Comparison of ENCODE assay signal across 11 mouse cellular contexts in genomic region chr1:14000605-14001395, GRCm38 (mm10).
A peak's percentile ranks its signal among the peaks of the same experiment; 100 is the strongest.
DNase-seq lines count a peak whose midpoint lies in the region; ATAC-seq and TF ChIP-seq lines count a peak whose summit lies in the region.
"Had no signal": no experiment of that assay in that cellular context is flagged by ENCODE, and none has a peak within 500 bp of the region (broad histone marks: within the 10 kb centered on the region; RNA-seq: fewer than 3 reads in every experiment).

No protein-coding gene starts in this region.

- H3K9me3 ChIP-seq in hindbrain, embryonic 16.5 days (ENCODE audit: control insufficient read depth, low read length), result no peaks in the 10 kb centered on the region
- no peaks in the 10 kb centered on the region for H3K9me3 ChIP-seq in hindbrain, embryonic 10.5 days
- H3K9me3 ChIP-seq: embryonic facial prominence, embryonic 15.5 days; intestine, embryonic 15.5 days; midbrain, embryonic 15.5 days had no signal

- DNase-seq in hindbrain, embryonic 10.5 days (ENCODE audit: low spot score), result no peak
- DNase-seq in ZHBTc4 (ENCODE audit: low read depth, low spot score), result peak; percentile 66
- DNase-seq in cerebellum, adult 18-20 months, result peak; percentile 17 to 31
- DNase-seq in fat pad, adult 2 months (ENCODE audit: extremely low read depth, low read depth, low spot score), result peak; percentile 95
- no peak for DNase-seq in layer of hippocampus, adult 2 months (ENCODE audit: low spot score in 2 of 2)
- DNase-seq in heart, adult 8-10 months (ENCODE audit: low spot score), result no peak

- no peaks in the 10 kb centered on the region for H3K27me3 ChIP-seq in hindbrain, embryonic 16.5 days (replicated peaks; ENCODE audit: control insufficient read depth, insufficient read depth, low read length)
- H3K27me3 ChIP-seq in hindbrain, embryonic 10.5 days (ENCODE audit: insufficient read depth, poor library complexity, severe bottlenecking), result no peaks in the 10 kb centered on the region
- H3K27me3 ChIP-seq: embryonic facial prominence, embryonic 15.5 days; intestine, embryonic 15.5 days; midbrain, embryonic 15.5 days had no signal

- WGBS in hindbrain, embryonic 16.5 days, result 62% methylated on average over 3 of the region's 3 CpGs
- WGBS in hindbrain, embryonic 10.5 days, result 71% methylated on average over 3 of the region's 3 CpGs

- TF ChIP-seq CTCF in layer of hippocampus, adult 2 months (conservative IDR thresholded peaks at IDR 0.05), result no peak

- peak; percentile 60; the same call in 1 of the 2 replicates for ATAC-seq in hindbrain, embryonic 16.5 days
- ATAC-seq: intestine, embryonic 15.5 days; midbrain, embryonic 15.5 days had no signal

- H3K4me3 ChIP-seq in hindbrain, embryonic 16.5 days (ENCODE audit: low read length), result no peak overlapping the region
- H3K4me3 ChIP-seq in hindbrain, embryonic 10.5 days, result no peak overlapping the region
- no peak overlapping the region for H3K4me3 ChIP-seq in layer of hippocampus, adult 2 months
- H3K4me3 ChIP-seq: embryonic facial prominence, embryonic 15.5 days; intestine, embryonic 15.5 days; midbrain, embryonic 15.5 days had no signal

- no peak overlapping the region for H3K9ac ChIP-seq in hindbrain, embryonic 16.5 days (ENCODE audit: low read depth, low read length)
- H3K9ac ChIP-seq: embryonic facial prominence, embryonic 15.5 days; intestine, embryonic 15.5 days; midbrain, embryonic 15.5 days had no signal

- H3K4me2 ChIP-seq in hindbrain, embryonic 16.5 days (ENCODE audit: low read length), result no peak overlapping the region
- H3K4me2 ChIP-seq: embryonic facial prominence, embryonic 15.5 days; intestine, embryonic 15.5 days; midbrain, embryonic 15.5 days had no signal

- no peaks in the 10 kb centered on the region for H3K36me3 ChIP-seq in hindbrain, embryonic 16.5 days (ENCODE audit: control insufficient read depth, insufficient read depth, low read length)
- no peaks in the 10 kb centered on the region for H3K36me3 ChIP-seq in hindbrain, embryonic 10.5 days
- H3K36me3 ChIP-seq: embryonic facial prominence, embryonic 15.5 days; intestine, embryonic 15.5 days; midbrain, embryonic 15.5 days had no signal

- no peak overlapping the region for H3K27ac ChIP-seq in hindbrain, embryonic 16.5 days (ENCODE audit: low read depth, low read length)
- H3K27ac ChIP-seq in hindbrain, embryonic 10.5 days, result no peak overlapping the region
- no peak overlapping the region for H3K27ac ChIP-seq in layer of hippocampus, adult 2 months
- H3K27ac ChIP-seq: embryonic facial prominence, embryonic 15.5 days; intestine, embryonic 15.5 days; kidney, postnatal 0 days; midbrain, embryonic 15.5 days had no signal

- no peaks in the 10 kb centered on the region for H3K4me1 ChIP-seq in hindbrain, embryonic 16.5 days (ENCODE audit: control insufficient read depth, insufficient read depth, low read depth, low read length)
- 0 out of 2 replicates have a peak, but pooled peaks cover 3% of the 10 kb centered on the region for H3K4me1 ChIP-seq in hindbrain, embryonic 10.5 days (replicated peaks)
- H3K4me1 ChIP-seq: embryonic facial prominence, embryonic 15.5 days; intestine, embryonic 15.5 days; midbrain, embryonic 15.5 days had no signal

Comparison
In these comparisons a context has a peak if more than half of its experiments do, and no peak if none do; other contexts are left out.
1. DNase-seq: peak in ZHBTc4 (single experiment), cerebellum, adult 18-20 months (2 of 2) and fat pad, adult 2 months (single experiment); none in hindbrain, embryonic 10.5 days (single experiment), layer of hippocampus, adult 2 months (0 of 2) and heart, adult 8-10 months (single experiment).